Mouse (Mus musculus) gastrocnemius, postnatal 14 days (tissue): ENCODE measurements around the gene Ninl. TPM values are rescaled to one million over a fixed set of nuclear protein-coding genes. Genes with fewer than 3 reads are reported as not detected.
A peak's percentile ranks its signal among the peaks of the same experiment; 100 is the strongest.
"Not testable (repeated sequence)": the region's sequence is repeated elsewhere in the genome, so short reads cannot be mapped to it uniquely, and the experiment has no call there.

Source experiments
- DNase-seq: peaks from one replicate; pipeline ENCODE4 v3.0.0; 2021; ENCODE audit warnings: mixed read lengths
- intact Hi-C: fragments of 180-260 bp; cut with DNase I; formaldehyde crosslinking; loops from one replicate; pipeline ENCODE4 v1.15.1; 2025; ENCODE audit warnings: low total_unique reads
- total RNA-seq, 2 experiments: library from RNA; stranded (reverse); gene quantifications; 2 replicates each; pipeline ENCODE4 v1.2.3; 2021

Ninl gene
- total RNA-seq, 2 experiments from 2014 or later: 0.27 to 0.39 TPM

- intact Hi-C loops: no loop called here
- no peak for DNase-seq
Observed at GRCm38 (mm10) chr2:150918720-150919119, 120.5 kb downstream of the Ninl start.

- no peak for DNase-seq
- intact Hi-C loops: no loop called here
Observed at GRCm38 (mm10) chr2:150915786-150916185, 123.4 kb downstream of the Ninl start.

- intact Hi-C loops: no loop called here
- DNase-seq: no peak
Observed at GRCm38 (mm10) chr2:150914781-150915515, 124.2 kb downstream of the Ninl start.

- no peak for DNase-seq
- intact Hi-C loops: no loop called here
Observed at GRCm38 (mm10) chr2:150910295-150910881, 128.8 kb downstream of the Ninl start.

- intact Hi-C loops: loop anchor here (5.0 to 10.0 kb wide), 2 partner anchors 125 to 237 kb away; partner anchors contain the start of gene Pygb
- peak; percentile 94 for DNase-seq
Observed at GRCm38 (mm10) chr2:150909429-150910039, 129.6 kb downstream of the Ninl start.

GRCm38 (mm10) chr2:150908881-150909280, 130.3 kb downstream of the Ninl start:
- intact Hi-C loops: loop anchor here (5.0 to 10.0 kb wide), 2 partner anchors 124 to 237 kb away; partner anchors contain the start of gene Pygb
- not testable (repeated sequence) for DNase-seq

GRCm38 (mm10) chr2:150904936-150905450, 134.2 kb downstream of the Ninl start, which contains the start of gene Gins1:
Gins1 (plus strand) TSS chr2:150905400.
- intact Hi-C loops: loop anchor here (5.0 to 10.0 kb wide), 2 partner anchors 120 to 233 kb away; partner anchors contain the start of gene Pygb
- DNase-seq: no peak

- intact Hi-C loops: loop anchor here (10.0 kb wide), 1 partner anchor 120 kb away; the partner anchor contains the start of gene Pygb
- DNase-seq: peak; percentile 99
Observed at GRCm38 (mm10) chr2:150904272-150904935, 134.8 kb downstream of the Ninl start, which contains the start of gene Abhd12. Abhd12 (minus strand) TSS chr2:150904741.

GRCm38 (mm10) chr2:150902347-150902746, 136.8 kb downstream of the Ninl start:
- intact Hi-C loops: loop anchor here (10.0 kb wide), 1 partner anchor 118 kb away; the partner anchor contains the start of gene Pygb
- DNase-seq: no peak

GRCm38 (mm10) chr2:150900341-150900740, 138.8 kb downstream of the Ninl start:
- intact Hi-C loops: loop anchor here (10.0 kb wide), 1 partner anchor 116 kb away; the partner anchor contains the start of gene Pygb
- DNase-seq: no peak

GRCm38 (mm10) chr2:150895691-150896252, 143.4 kb downstream of the Ninl start:
- no peak for DNase-seq
- intact Hi-C loops: no loop called here

GRCm38 (mm10) chr2:150894617-150895267, 144.4 kb downstream of the Ninl start:
- intact Hi-C loops: no loop called here
- no peak for DNase-seq

- no peak for DNase-seq
- intact Hi-C loops: no loop called here
Observed at GRCm38 (mm10) chr2:150887370-150887769, 151.8 kb downstream of the Ninl start.

- no peak for DNase-seq
- intact Hi-C loops: no loop called here
Observed at GRCm38 (mm10) chr2:150886315-150886714, 152.9 kb downstream of the Ninl start.

- intact Hi-C loops: no loop called here
- DNase-seq: no peak
Observed at GRCm38 (mm10) chr2:150885814-150886213, 153.4 kb downstream of the Ninl start.

- no peak for DNase-seq
- intact Hi-C loops: no loop called here
Observed at GRCm38 (mm10) chr2:150884779-150885110, 154.4 kb downstream of the Ninl start.
